Mouse (Mus musculus) large intestine, adult 2 months (tissue): Measurements from ENCODE around the gene Etnk2. TPM values are rescaled to one million over a fixed set of nuclear protein-coding genes. Genes with fewer than 3 reads are reported as not detected.

ENCODE experiments used
- DNase-seq: peaks from one replicate; pipeline ENCODE4 v3.0.0-alpha.2; 2012; ENCODE audit warnings: low read depth, low spot score
- WGBS: fragments of 180-500 bp; shearing (Covaris S2); methylation state at CpG from one replicate; pipeline ENCODE4 v1.1.7; 2018; 5-methylcytosine and 5-hydroxymethylcytosine counted together
- polyA plus RNA-seq: library from polyadenylated mRNA; depleted of rRNA; stranded (reverse); fragments of >200 nt; gene quantifications from 2 replicates; pipeline ENCODE4 v1.2.3, GENCODE M21; 2012

The Etnk2 gene
- polyA plus RNA-seq, 1 experiment: 0.81 TPM

- no peak for DNase-seq
- 66% methylated on average over 6 of the region's 6 CpGs for WGBS
Measured at GRCm38 (mm10) chr1:133408880-133409516, 45.6 kb downstream of the Etnk2 start.

DNA sequence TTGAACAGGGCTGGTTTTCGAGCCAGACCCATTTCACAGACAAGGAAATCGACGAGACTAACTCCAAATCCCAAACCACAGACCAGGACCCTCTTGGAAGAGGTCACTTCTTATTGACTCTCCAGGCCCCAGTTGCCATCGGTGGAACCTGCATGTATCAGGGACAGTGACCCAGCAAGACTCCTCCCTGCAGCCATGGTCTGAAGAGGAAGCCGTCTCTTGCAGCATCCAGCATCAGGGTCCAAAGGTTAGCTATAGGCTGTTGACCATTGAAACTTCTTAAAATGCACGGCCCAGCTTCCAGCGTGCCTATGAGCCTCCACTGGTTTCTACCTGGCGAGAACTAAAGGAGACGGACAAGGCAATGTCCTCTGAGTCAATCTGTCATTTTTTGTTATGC, 46.4 kb downstream of the Etnk2 start:
- DNase-seq: no peak

DNA sequence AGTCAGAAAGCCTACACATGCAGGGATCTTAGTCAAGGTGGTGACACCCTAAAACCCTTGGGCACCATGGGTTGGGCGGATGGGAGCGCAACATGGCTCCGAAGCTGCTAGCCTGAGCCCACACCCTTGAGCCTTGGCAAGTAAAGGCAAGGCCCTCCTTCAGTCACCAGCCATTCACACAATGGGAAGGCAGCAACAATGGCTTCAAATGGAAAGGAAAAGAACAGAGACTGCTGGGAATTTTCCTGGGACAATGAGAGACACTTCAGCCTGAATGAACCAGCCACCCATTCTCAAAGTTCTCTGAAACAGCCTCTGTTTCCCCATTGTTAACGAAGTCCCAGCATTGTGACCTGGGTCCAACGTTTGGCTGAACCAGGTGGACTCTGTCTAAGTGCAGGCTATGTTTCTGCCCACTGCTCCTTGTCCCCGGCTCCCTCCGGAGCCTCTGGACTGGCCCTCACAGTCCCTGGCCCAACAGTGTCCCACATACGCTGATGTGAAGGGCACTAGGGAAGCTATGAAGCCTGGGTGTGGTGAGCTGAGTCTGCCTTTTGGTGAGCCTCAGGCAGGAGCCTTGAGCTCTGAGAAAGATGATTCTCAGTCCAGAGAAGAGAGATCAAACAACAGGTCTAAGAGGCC, 48.3 kb downstream of the Etnk2 start:
- no peak for DNase-seq

More for the DNA sequence above, 46.4 kb downstream of the Etnk2 start:
- 56% methylated on average over 9 of the region's 9 CpGs for WGBS

DNA sequence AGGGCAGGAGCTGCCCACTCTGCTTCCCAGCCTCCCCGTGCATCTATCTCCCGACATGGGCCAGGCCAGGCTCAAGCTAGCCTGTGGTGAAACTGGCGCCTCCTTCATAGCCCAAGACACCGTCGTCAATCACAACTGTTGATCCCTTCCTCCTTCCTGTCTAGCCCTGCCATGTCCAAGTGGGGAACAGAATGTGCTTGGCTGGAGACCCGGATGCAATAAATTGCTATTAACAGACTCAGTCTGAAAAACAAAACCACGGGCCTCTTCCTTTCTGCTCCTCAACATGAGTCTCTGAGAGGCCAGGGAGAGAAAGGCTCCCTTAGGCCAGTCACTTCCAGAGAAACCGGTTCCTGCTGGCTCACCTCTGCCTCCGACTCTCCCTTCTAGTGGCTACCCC, 49.6 kb downstream of the Etnk2 start:
- 31% methylated on average over 9 of the region's 9 CpGs for WGBS
- no peak for DNase-seq

More for the DNA sequence above, 48.3 kb downstream of the Etnk2 start:
- 81% methylated on average over 8 of the region's 8 CpGs for WGBS

DNA sequence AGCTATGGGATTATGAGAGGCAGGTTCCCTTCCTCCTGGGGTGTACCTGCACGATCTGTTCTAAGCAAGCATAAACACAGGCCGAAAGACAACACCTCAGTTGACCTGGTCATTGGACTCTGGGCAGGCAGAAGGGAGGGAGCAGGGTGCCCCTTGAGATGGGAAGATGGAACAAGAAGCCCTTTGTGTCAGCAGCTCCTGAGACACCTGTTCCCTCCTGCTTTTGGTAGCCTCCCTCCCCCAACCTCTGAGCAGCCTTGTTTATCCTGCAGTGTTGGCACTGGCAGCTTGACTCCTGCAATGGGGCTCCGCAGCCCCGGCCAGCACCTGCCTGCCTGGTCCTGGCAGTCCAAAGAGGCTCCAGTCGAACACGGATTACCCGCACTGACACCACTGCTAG, 51.7 kb downstream of the Etnk2 start:
- no peak for DNase-seq
- 30% methylated on average over 7 of the region's 7 CpGs for WGBS

GRCm38 (mm10) chr1:133415505-133415904, 52.1 kb downstream of the Etnk2 start:
- no peak for DNase-seq
- 27% methylated on average over 6 of the region's 6 CpGs for WGBS

DNA sequence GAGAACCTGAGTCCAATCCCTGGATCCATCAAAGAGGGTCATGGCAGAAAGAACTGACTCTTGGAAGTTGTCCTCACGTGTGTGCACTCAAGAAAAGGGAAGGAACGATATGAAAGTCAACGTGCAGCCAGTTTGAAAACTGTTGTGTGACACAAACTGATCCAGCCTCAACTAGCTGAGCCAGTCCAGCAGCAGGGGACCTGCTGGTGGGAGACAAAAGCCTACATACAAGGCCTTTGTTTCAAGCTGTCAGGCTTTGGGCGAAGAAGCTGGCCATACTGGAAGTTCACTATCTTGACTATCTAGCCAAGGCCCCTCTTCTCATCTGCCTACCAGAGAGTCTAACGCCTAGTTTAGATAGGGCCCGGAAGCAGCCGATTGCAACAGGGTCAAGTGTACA, 53.1 kb downstream of the Etnk2 start:
- WGBS: 68% methylated on average over 7 of the region's 7 CpGs
- no peak for DNase-seq

DNA sequence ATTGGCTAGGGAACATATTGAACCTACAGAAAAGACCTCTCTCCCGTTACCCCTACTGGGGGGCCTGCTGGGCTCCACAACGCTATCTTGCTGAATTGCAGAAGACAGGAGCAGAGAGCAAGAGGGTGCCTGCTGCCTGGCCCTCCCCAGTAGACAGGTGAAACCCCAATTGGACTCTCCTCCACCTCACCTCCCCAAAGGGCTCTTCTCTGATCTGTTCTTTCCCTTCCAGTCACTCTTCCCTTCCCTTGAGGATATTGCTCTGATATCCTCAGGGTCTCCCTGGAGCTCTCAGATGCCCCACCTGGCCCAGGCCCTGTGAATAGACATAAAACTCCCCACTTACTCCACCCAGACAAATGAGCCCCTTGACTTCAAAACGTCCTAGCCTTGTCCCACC, 53.7 kb downstream of the Etnk2 start:
- 49% methylated on average over 3 of the region's 3 CpGs for WGBS
- no peak for DNase-seq

GRCm38 (mm10) chr1:133417539-133417938, 54.2 kb downstream of the Etnk2 start:
- DNase-seq: no peak
- WGBS: 29% methylated on average over 1 of the region's 1 CpGs

- no peak for DNase-seq
- WGBS: 4% methylated on average over 28 of the region's 28 CpGs
Measured at GRCm38 (mm10) chr1:133418164-133418800, 54.9 kb downstream of the Etnk2 start.

GRCm38 (mm10) chr1:133419178-133419834, 55.9 kb downstream of the Etnk2 start:
- 59% methylated on average over 3 of the region's 3 CpGs for WGBS
- no peak for DNase-seq

DNA sequence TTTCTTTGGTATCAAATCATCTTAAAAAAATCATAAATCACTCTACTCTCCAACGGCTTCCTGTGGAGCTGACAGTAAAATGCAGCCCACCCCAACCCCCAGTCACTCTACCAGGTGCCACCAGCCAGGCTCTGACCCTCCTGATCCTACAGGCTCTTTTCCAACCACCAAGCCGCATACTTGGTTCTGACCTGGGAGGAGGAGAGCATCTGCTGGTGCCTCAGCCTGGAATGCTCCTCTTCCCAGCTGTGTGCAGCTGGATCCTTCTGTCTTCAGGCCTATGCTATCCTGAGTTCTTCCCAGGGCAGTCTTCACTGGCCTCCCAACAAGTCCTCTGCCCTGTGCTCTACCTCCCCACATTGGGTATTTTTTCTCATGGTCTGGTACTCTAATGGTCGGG, 57.1 kb downstream of the Etnk2 start:
- no peak for DNase-seq
- WGBS: 40% methylated on average over 3 of the region's 3 CpGs

- no peak for DNase-seq
- 57% methylated on average over 2 of the region's 2 CpGs for WGBS
Measured at GRCm38 (mm10) chr1:133421061-133421460, 57.7 kb downstream of the Etnk2 start.

- no peak for DNase-seq
- 24% methylated on average over 16 of the region's 16 CpGs for WGBS
Measured at GRCm38 (mm10) chr1:133421975-133422570, 58.7 kb downstream of the Etnk2 start.

DNA sequence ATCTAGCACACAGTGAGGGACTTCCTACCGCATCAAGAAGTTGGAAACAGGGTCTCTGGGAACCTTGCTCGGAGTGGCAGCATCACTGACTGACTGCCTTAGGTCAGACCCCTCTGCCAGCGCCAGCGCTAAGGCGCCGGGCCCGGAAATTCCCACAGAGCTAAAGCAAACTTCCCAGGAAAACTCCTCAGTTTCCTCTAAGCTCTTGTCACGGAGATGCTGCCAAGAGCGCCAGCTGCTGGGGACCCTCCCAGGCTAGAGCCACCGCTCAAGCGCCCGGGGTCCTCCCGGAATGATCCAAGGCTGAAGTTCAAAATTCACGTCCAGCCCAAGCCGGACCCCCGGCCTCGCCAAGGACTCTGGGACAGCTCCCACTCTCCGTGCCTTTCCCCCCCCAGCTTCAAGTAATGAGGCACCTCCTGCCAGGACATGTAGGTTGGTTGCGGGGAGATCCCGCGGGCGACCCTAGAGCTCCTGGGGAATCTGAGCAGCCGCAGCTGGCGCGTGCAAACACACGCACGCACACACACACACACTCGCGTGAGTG, 59.3 kb downstream of the Etnk2 start:
- DNase-seq: no peak
- 2% methylated on average over 29 of the region's 29 CpGs for WGBS

GRCm38 (mm10) chr1:133423166-133423542, 59.8 kb downstream of the Etnk2 start:
- under 1% methylated on average over 31 of the region's 31 CpGs for WGBS
- DNase-seq: no peak

GRCm38 (mm10) chr1:133423543-133424480, 60.4 kb downstream of the Etnk2 start, which contains the start of gene Sox13:
Gene Sox13, minus strand, starts transcription at chr1:133424377.
- DNase-seq: no peak
- 1% methylated on average over 113 of the region's 128 CpGs for WGBS

GRCm38 (mm10) chr1:133424547-133425140, 61.3 kb downstream of the Etnk2 start:
- 58% methylated on average over 4 of the region's 4 CpGs for WGBS
- DNase-seq: no peak
